In the genomic region with DNA sequence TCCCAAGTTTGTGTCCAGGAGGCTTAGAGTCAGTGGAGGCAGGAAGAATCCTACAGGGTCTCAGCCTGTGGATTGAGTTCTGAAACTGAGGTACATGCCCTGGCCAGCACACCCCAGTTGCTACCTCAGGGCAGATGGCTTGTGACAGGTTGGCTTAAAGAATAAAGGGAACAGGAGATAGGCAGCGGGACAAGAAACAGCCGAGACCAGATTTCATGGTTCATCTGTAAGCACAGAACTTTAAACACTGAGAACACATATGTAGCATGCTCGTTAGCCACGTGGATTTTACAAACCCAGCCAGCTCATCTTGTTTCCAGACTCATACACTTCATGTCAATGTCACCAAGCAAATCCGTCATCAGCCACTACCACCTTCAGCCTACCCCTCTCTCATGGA, we compare ENCODE assay signal across 19 mouse cellular contexts.
"Had no signal": no experiment of that assay in that cellular context is flagged by ENCODE, and none has a peak within 500 bp of the region (broad histone marks: within the 10 kb centered on the region; RNA-seq: fewer than 3 reads in every experiment).

No protein-coding gene starts in this region.

- H3K27ac ChIP-seq: midbrain, embryonic 10.5 days; midbrain, embryonic 12.5 days; neural tube, embryonic 13.5 days; neural tube, embryonic 15.5 days had no signal

- H3K36me3 ChIP-seq: midbrain, embryonic 10.5 days; midbrain, embryonic 12.5 days; neural tube, embryonic 13.5 days; neural tube, embryonic 15.5 days had no signal

- DNase-seq: lung, adult 18-20 months; lung, embryonic 14.5 days; lung, postnatal 10 days; lung, postnatal 4 days; midbrain, embryonic 14.5 days; retina, postnatal 1 day; right cerebral cortex, adult 18-20 months; right cerebral cortex, postnatal 25 days; right cerebral cortex, postnatal 4 days; spleen, adult 18-20 months; thymus, adult 18-20 months; thymus, postnatal 14 days; thymus, postnatal 36 days had no signal

- H3K4me3 ChIP-seq: midbrain, embryonic 10.5 days; midbrain, embryonic 12.5 days; myocyte; neural tube, embryonic 13.5 days; neural tube, embryonic 15.5 days had no signal

- H3K9ac ChIP-seq: lung, embryonic 14.5 days; midbrain, embryonic 12.5 days; neural tube, embryonic 13.5 days; neural tube, embryonic 15.5 days had no signal

- ATAC-seq: midbrain, embryonic 16.5 days had no signal

- H3K4me2 ChIP-seq: lung, embryonic 14.5 days; midbrain, embryonic 12.5 days; neural tube, embryonic 13.5 days; neural tube, embryonic 15.5 days had no signal

- H3K4me1 ChIP-seq: neural tube, embryonic 13.5 days; neural tube, embryonic 15.5 days had no signal

- H3K9me3 ChIP-seq: midbrain, embryonic 10.5 days; midbrain, embryonic 12.5 days; neural tube, embryonic 13.5 days; neural tube, embryonic 15.5 days had no signal

- H3K27me3 ChIP-seq: midbrain, embryonic 12.5 days; neural tube, embryonic 13.5 days; neural tube, embryonic 15.5 days had no signal
